Mouse (Mus musculus) left cerebral cortex, postnatal 25 days (tissue): ENCODE measurements at regions not wholly inside any gene's neighbourhood (a gene's known extent, or its start where the extent isn't known, plus 50 kb on each side); places are given as distances from the start of the nearest gene placed in this dataset.
A peak's percentile ranks its signal among the peaks of the same experiment; 100 is the strongest.

ENCODE experiments used
- DNase-seq, 2 experiments: peaks; one replicate each; pipeline ENCODE4 v3.0.0; 2022; ENCODE audit warnings: low spot score in 2 of 2, mixed read lengths in 1 of 2
- intact Hi-C: fragments of 180-260 bp; cut with DNase I; formaldehyde crosslinking; loops from one replicate; pipeline ENCODE4 v1.15.1; 2025

GRCm38 (mm10) chr19:59707106-59707505 lies 236.3 kb downstream of the Rab11fip2 start:
- intact Hi-C loops: no loop called here

GRCm38 (mm10) chr19:59709180-59709579 lies 234.3 kb downstream of the Rab11fip2 start:
- intact Hi-C loops: no loop called here
- DNase-seq: no peak

More at GRCm38 (mm10) chr19:59707106-59707505, 236.3 kb downstream of the Rab11fip2 start:
- no peak for DNase-seq

GRCm38 (mm10) chr19:59715086-59715485 lies 228.4 kb downstream of the Rab11fip2 start:
- no peak for DNase-seq
- intact Hi-C loops: no loop called here

GRCm38 (mm10) chr19:59717813-59718483 lies 225.5 kb downstream of the Rab11fip2 start:
- intact Hi-C loops: no loop called here
- DNase-seq: no peak

- peak in 1 of 2 experiments; percentile 13 for DNase-seq
- intact Hi-C loops: no loop called here
These were observed 204.9 kb downstream of the Rab11fip2 start for GRCm38 (mm10) chr19:59738541-59738940.

GRCm38 (mm10) chr19:59742946-59743345 lies 200.5 kb downstream of the Rab11fip2 start:
- intact Hi-C loops: loop anchor here (5.0 kb wide), 1 partner anchor 286 kb away; the partner anchor contains the start of gene Emx2
- DNase-seq: peak; percentile 18 to 40

GRCm38 (mm10) chr19:59761218-59761617 lies 182.2 kb downstream of the Rab11fip2 start:
- no peak for DNase-seq
- intact Hi-C loops: no loop called here

- peak in 1 of 2 experiments; percentile 25 for DNase-seq
- intact Hi-C loops: no loop called here
These were observed 158.9 kb downstream of the Rab11fip2 start for GRCm38 (mm10) chr19:59784401-59785046.

- no peak for DNase-seq
- intact Hi-C loops: no loop called here
These were observed 112.2 kb downstream of the Rab11fip2 start for GRCm38 (mm10) chr19:59831304-59831703.

GRCm38 (mm10) chr19:59837138-59837537 lies 106.3 kb downstream of the Rab11fip2 start:
- no peak for DNase-seq
- intact Hi-C loops: no loop called here

GRCm38 (mm10) chr19:59837628-59838027 lies 105.8 kb downstream of the Rab11fip2 start:
- intact Hi-C loops: no loop called here
- DNase-seq: no peak

GRCm38 (mm10) chr19:59844270-59844669 lies 99.2 kb downstream of the Rab11fip2 start:
- intact Hi-C loops: no loop called here
- no peak for DNase-seq

- no peak for DNase-seq
- intact Hi-C loops: no loop called here
These were observed 96.6 kb downstream of the Rab11fip2 start for GRCm38 (mm10) chr19:59846807-59847206.

GRCm38 (mm10) chr19:59850696-59851095 lies 92.8 kb downstream of the Rab11fip2 start:
- no peak for DNase-seq
- intact Hi-C loops: no loop called here

GRCm38 (mm10) chr19:59852011-59852738 lies 91.3 kb downstream of the Rab11fip2 start:
- intact Hi-C loops: no loop called here
- DNase-seq: no peak
